Mouse (Mus musculus) olfactory bulb, adult 2 months (tissue): ENCODE results near the gene Ankrd33.

Experiments used
- CTCF ChIP-seq: fragments of 200-500 bp; IDR thresholded peaks from 2 replicates; pipeline ENCODE4 v1.5.1; 2012; ENCODE audit warnings: low read depth, mild to moderate bottlenecking, low read length, moderate library complexity; ENCODE audit not compliant: insufficient read depth
- POLR2A ChIP-seq: fragments of 200-500 bp; IDR thresholded peaks from 2 replicates; pipeline ENCODE4 v1.6.1; 2012; ENCODE audit warnings: mild to moderate bottlenecking, low read depth, low read length, moderate library complexity; ENCODE audit not compliant: insufficient read depth

DNA sequence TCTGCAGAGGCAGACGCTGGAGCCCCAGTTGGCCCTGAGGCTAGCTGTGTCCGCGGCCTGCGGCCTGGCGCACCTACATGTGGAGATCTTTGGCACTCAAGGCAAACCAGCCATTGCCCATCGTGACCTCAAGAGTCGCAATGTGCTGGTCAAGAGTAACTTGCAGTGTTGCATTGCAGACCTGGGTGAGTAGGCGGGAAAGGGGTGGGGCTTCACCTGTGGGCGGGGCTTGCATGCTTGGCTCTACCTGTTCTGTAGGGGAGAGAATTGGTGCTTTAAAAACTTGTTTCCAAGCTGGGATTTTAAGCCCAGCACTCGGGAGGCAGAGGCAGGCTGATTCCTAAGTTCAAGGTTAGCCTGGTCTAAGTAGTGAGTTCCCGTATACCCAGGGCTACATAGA is 21.9 kb downstream of the Ankrd33 start:
- no peak for TF ChIP-seq CTCF
- TF ChIP-seq POLR2A, result no peak
